Mouse (Mus musculus) cerebellum, adult 8-10 months (tissue): ENCODE data around the gene Onecut3.

Source experiments
- DNase-seq: peaks from one replicate; pipeline ENCODE4 v3.0.0; 2022

Gene Onecut3

GRCm38 (mm10) chr10:80494732-80495131, at the start of gene Onecut3:
Gene Onecut3, plus strand, starts transcription at chr10:80494835.
- DNase-seq = no peak

GRCm38 (mm10) chr10:80445052-80445451, 49.6 kb upstream of the Onecut3 start:
- no peak for DNase-seq

- peak; percentile 81 for DNase-seq
These were observed 48.6 kb upstream of the Onecut3 start for GRCm38 (mm10) chr10:80445898-80446601.

GRCm38 (mm10) chr10:80450599-80450998, 44.0 kb upstream of the Onecut3 start:
- no peak for DNase-seq

- DNase-seq = no peak
These were observed 41.0 kb upstream of the Onecut3 start for GRCm38 (mm10) chr10:80453601-80454000.

GRCm38 (mm10) chr10:80454781-80455180, 39.9 kb upstream of the Onecut3 start:
- no peak for DNase-seq

GRCm38 (mm10) chr10:80455697-80456096, 38.9 kb upstream of the Onecut3 start:
- no peak for DNase-seq

GRCm38 (mm10) chr10:80459236-80459635, 35.4 kb upstream of the Onecut3 start:
- DNase-seq = no peak

GRCm38 (mm10) chr10:80459671-80460070, 35.0 kb upstream of the Onecut3 start:
- DNase-seq = no peak

GRCm38 (mm10) chr10:80460324-80460723, 34.3 kb upstream of the Onecut3 start:
- DNase-seq = no peak

- no peak for DNase-seq
These were observed 33.3 kb upstream of the Onecut3 start for GRCm38 (mm10) chr10:80461346-80461745.

- DNase-seq = no peak
These were observed 30.1 kb upstream of the Onecut3 start for GRCm38 (mm10) chr10:80464381-80465035.

GRCm38 (mm10) chr10:80465066-80465465, 29.6 kb upstream of the Onecut3 start:
- no peak for DNase-seq

- peak; percentile 92 for DNase-seq
These were observed 19.2 kb upstream of the Onecut3 start for GRCm38 (mm10) chr10:80475290-80475959.

- no peak for DNase-seq
These were observed 16.1 kb upstream of the Onecut3 start for GRCm38 (mm10) chr10:80478531-80478930.

- DNase-seq = no peak
These were observed 13.6 kb upstream of the Onecut3 start for GRCm38 (mm10) chr10:80481002-80481401.

- no peak for DNase-seq
These were observed 7.7 kb upstream of the Onecut3 start for GRCm38 (mm10) chr10:80486862-80487379.

GRCm38 (mm10) chr10:80490051-80490450, 4.6 kb upstream of the Onecut3 start:
- no peak for DNase-seq

- no peak for DNase-seq
These were observed 1.3 kb downstream of the Onecut3 start for GRCm38 (mm10) chr10:80495901-80496300.

- no peak for DNase-seq
These were observed 1.8 kb downstream of the Onecut3 start for GRCm38 (mm10) chr10:80496421-80496820.

- no peak for DNase-seq
These were observed 7.7 kb downstream of the Onecut3 start for GRCm38 (mm10) chr10:80502291-80502690.

- no peak for DNase-seq
These were observed 8.2 kb downstream of the Onecut3 start for GRCm38 (mm10) chr10:80502819-80503314.

- DNase-seq = no peak
These were observed 9.1 kb downstream of the Onecut3 start for GRCm38 (mm10) chr10:80503599-80504220.
